Mouse (Mus musculus): ENCODE results near the gene Ppp6r1. TPM values are rescaled to one million over a fixed set of nuclear protein-coding genes. Genes with fewer than 3 reads are reported as not detected.

The Ppp6r1 gene
- total RNA-seq, 2 experiments from 2014 or later, result 45.0 to 51.2 TPM

- TF ChIP-seq CTCF (IDR thresholded peaks at IDR 0.05), result no peak
- intact Hi-C loops (cut with DNase I), result no loop called here
- no peak within 1 kb of the TSS for H3K4me3 ChIP-seq
- DNase-seq, result no peak
- H3K27ac ChIP-seq, result no peak within 1 kb of the TSS
Observed at GRCm38 (mm10) chr7:4631031-4631430, 27.8 kb downstream of the Ppp6r1 start, which contains the start of gene Tmem86b. Tmem86b (minus strand) TSS chr7:4631422.

GRCm38 (mm10) chr7:4630198-4630597 is 28.6 kb downstream of the Ppp6r1 start:
- Histone ChIP-seq H3K27ac (no peak overlapping the region), H3K4me3 (no peak overlapping the region)
- intact Hi-C loops (cut with DNase I), result no loop called here
- TF ChIP-seq CTCF (IDR thresholded peaks at IDR 0.05), result no peak
- no peak for DNase-seq

GRCm38 (mm10) chr7:4629586-4629985 is 29.2 kb downstream of the Ppp6r1 start:
- no peak for DNase-seq
- intact Hi-C loops (cut with DNase I), result loop anchor here (5.0 kb wide), 1 partner anchor 313 kb away; no protein-coding TSS in a partner anchor
- H3K4me3 ChIP-seq, result no peak overlapping the region
- TF ChIP-seq CTCF (IDR thresholded peaks at IDR 0.05), result no peak
- H3K27ac ChIP-seq, result no peak overlapping the region

GRCm38 (mm10) chr7:4625928-4626327 is 32.9 kb downstream of the Ppp6r1 start:
- no peak overlapping the region for H3K4me3 ChIP-seq
- H3K27ac ChIP-seq, result no peak overlapping the region
- no peak for DNase-seq
- intact Hi-C loops (cut with DNase I), result loop anchor here (5.0 kb wide), 1 partner anchor 316 kb away; no protein-coding TSS in a partner anchor
- TF ChIP-seq CTCF (IDR thresholded peaks at IDR 0.05), result no peak

- peak; percentile 13; the same call in 1 of the 2 replicates for TF ChIP-seq CTCF (IDR thresholded peaks at IDR 0.05)
- no peak for DNase-seq
- no peak overlapping the region for H3K27ac ChIP-seq
- no peak overlapping the region for H3K4me3 ChIP-seq
- intact Hi-C loops (cut with DNase I), result loop anchor here (5.0 kb wide), 1 partner anchor 173 kb away; no protein-coding TSS in a partner anchor
Observed at GRCm38 (mm10) chr7:4624343-4624742, 34.5 kb downstream of the Ppp6r1 start.

GRCm38 (mm10) chr7:4623544-4624189 is 35.2 kb downstream of the Ppp6r1 start:
- intact Hi-C loops (cut with DNase I), result loop anchor here (5.0 kb wide), 1 partner anchor 174 kb away; no protein-coding TSS in a partner anchor
- peak; percentile 57 for TF ChIP-seq CTCF (IDR thresholded peaks at IDR 0.05)
- peak; percentile 58 for DNase-seq
- Histone ChIP-seq H3K4me3 (no peak overlapping the region), H3K27ac (no peak overlapping the region)

- H3K4me3 ChIP-seq, result no peak overlapping the region
- TF ChIP-seq CTCF (IDR thresholded peaks at IDR 0.05), result no peak
- DNase-seq, result no peak
- no peak overlapping the region for H3K27ac ChIP-seq
- intact Hi-C loops (cut with DNase I), result loop anchor here (5.0 kb wide), 1 partner anchor 177 kb away; no protein-coding TSS in a partner anchor
Observed at GRCm38 (mm10) chr7:4619979-4620378, 38.8 kb downstream of the Ppp6r1 start.

GRCm38 (mm10) chr7:4613740-4614403 is 44.9 kb downstream of the Ppp6r1 start:
- intact Hi-C loops (cut with DNase I), result no loop called here
- H3K4me3 ChIP-seq, result no peak overlapping the region
- DNase-seq, result no peak
- H3K27ac ChIP-seq, result no peak overlapping the region
- TF ChIP-seq CTCF (IDR thresholded peaks at IDR 0.05), result no peak

- Histone ChIP-seq H3K4me3 (no peak overlapping the region), H3K27ac (no peak overlapping the region)
- intact Hi-C loops (cut with DNase I), result no loop called here
- no peak for DNase-seq
- TF ChIP-seq CTCF (IDR thresholded peaks at IDR 0.05), result no peak
Observed at GRCm38 (mm10) chr7:4612956-4613355, 45.9 kb downstream of the Ppp6r1 start.

GRCm38 (mm10) chr7:4612386-4612785 is 46.4 kb downstream of the Ppp6r1 start:
- no peak for TF ChIP-seq CTCF (IDR thresholded peaks at IDR 0.05)
- intact Hi-C loops (cut with DNase I), result no loop called here

GRCm38 (mm10) chr7:4611921-4612341 is 46.9 kb downstream of the Ppp6r1 start:
- DNase-seq, result no peak
- Histone ChIP-seq H3K27ac (no peak overlapping the region), H3K4me3 (no peak overlapping the region)
- TF ChIP-seq CTCF (IDR thresholded peaks at IDR 0.05), result no peak
- intact Hi-C loops (cut with DNase I), result no loop called here

More at GRCm38 (mm10) chr7:4612386-4612785, 46.4 kb downstream of the Ppp6r1 start:
- DNase-seq, result no peak
- no peak overlapping the region for H3K27ac ChIP-seq
- H3K4me3 ChIP-seq, result no peak overlapping the region

GRCm38 (mm10) chr7:4611511-4611910 is 47.3 kb downstream of the Ppp6r1 start:
- intact Hi-C loops (cut with DNase I), result no loop called here
- DNase-seq, result no peak
- Histone ChIP-seq H3K4me3 (no peak overlapping the region), H3K27ac (no peak overlapping the region)
- no peak for TF ChIP-seq CTCF (IDR thresholded peaks at IDR 0.05)

GRCm38 (mm10) chr7:4608002-4608401 is 50.8 kb downstream of the Ppp6r1 start:
- intact Hi-C loops (cut with DNase I), result no loop called here
- DNase-seq, result no peak
- no peak overlapping the region for H3K4me3 ChIP-seq
- no peak for TF ChIP-seq CTCF (IDR thresholded peaks at IDR 0.05)
- no peak overlapping the region for H3K27ac ChIP-seq

All from gastrocnemius, adult 2 months (tissue).